Mouse (Mus musculus) heart, postnatal 10 days (tissue): Measurements from ENCODE around the gene Svip. TPM values are rescaled to one million over a fixed set of nuclear protein-coding genes. Genes with fewer than 3 reads are reported as not detected.

Source experiments
- DNase-seq, 2 experiments: peaks; one replicate each; pipeline ENCODE4 v3.0.0; 2021
- intact Hi-C: fragments of 180-260 bp; cut with DNase I; formaldehyde crosslinking; loops from one replicate; pipeline ENCODE4 v1.15.1; 2025
- total RNA-seq, 2 experiments: library from RNA; stranded (reverse); gene quantifications; 2 replicates each; pipeline ENCODE4 v1.2.3; 2021

The Svip gene
- total RNA-seq, 2 experiments from 2014 or later: 11.9 to 12.2 TPM

- DNase-seq: no peak
- intact Hi-C loops: no loop called here
These were observed 41.1 kb downstream of the Svip start for GRCm38 (mm10) chr7:51964681-51965080.

- DNase-seq: no peak
- intact Hi-C loops: no loop called here
These were observed 43.4 kb downstream of the Svip start for GRCm38 (mm10) chr7:51962219-51962952.

- intact Hi-C loops: no loop called here
- no peak for DNase-seq
These were observed 45.0 kb downstream of the Svip start for GRCm38 (mm10) chr7:51960698-51961374.

GRCm38 (mm10) chr7:51957766-51958165 lies 48.1 kb downstream of the Svip start:
- intact Hi-C loops: no loop called here
- no peak for DNase-seq

- intact Hi-C loops: no loop called here
- DNase-seq: no peak
These were observed 50.3 kb downstream of the Svip start for GRCm38 (mm10) chr7:51955424-51956041.

Other genes with a start within 250 kb of the Svip start
- gene Gas2, start 144.0 kb downstream of the Svip start, total RNA-seq: 10 to 100 TPM; 11.7 to 15.3 TPM
- gene Fancf, start 143.8 kb downstream of the Svip start, total RNA-seq: 1 to 10 TPM; 2.8 to 3.8 TPM
- gene 1700015G11Rik, start 9.7 kb upstream of the Svip start, total RNA-seq: not detected